Mouse (Mus musculus): Measurements from ENCODE around the gene Mex3a.

GRCm38 (mm10) chr3:88535005-88535404 lies 2.8 kb downstream of the Mex3a start:
- TF ChIP-seq TAL1 (IDR thresholded peaks at IDR 0.05; ENCODE audit: low read length) (no peak), GATA1 (IDR thresholded peaks at IDR 0.05; ENCODE audit: low read length) (no peak)
